Mouse (Mus musculus): Measurements from ENCODE around the gene D17Wsu92e. TPM values are rescaled to one million over a fixed set of nuclear protein-coding genes. Genes with fewer than 3 reads are reported as not detected.

The D17Wsu92e gene
- polyA plus RNA-seq, 1 experiment from 2014 or later: 19.6 TPM

DNA sequence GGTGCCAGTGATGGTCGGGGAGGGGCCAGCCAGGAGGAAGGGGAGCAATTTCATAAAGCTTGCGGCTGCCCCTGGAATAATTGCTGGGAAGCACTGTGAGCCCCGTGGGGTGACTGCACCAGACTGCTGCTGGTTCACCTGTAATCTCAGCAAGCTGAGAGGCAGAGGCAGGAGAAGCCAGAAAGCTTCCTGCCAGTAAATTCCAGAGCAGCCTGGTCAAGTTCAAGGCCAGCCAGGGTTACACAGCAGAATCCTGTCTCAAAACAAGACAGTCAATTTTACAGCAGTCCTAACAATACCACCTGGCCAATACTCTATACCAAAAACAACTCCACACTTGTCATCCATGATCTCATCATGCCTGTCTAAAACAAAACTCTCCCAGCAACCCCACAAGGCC lies 8.5 kb downstream of the D17Wsu92e start:
- no peaks in the 10 kb centered on the region for H3K4me1 ChIP-seq (replicated peaks; ENCODE audit: insufficient read depth, low read length)
- no peak for DNase-seq (ENCODE audit: low spot score)
- H3K4me3 ChIP-seq (replicated peaks; ENCODE audit: low read depth, low read length): no peak overlapping the region
- no peak overlapping the region for H3K9ac ChIP-seq (ENCODE audit: low read depth, low read length)
- no peaks in the 10 kb centered on the region for H3K9me3 ChIP-seq (replicated peaks; ENCODE audit: low read length)
- no peak for TF ChIP-seq CTCF (IDR thresholded peaks at IDR 0.05; ENCODE audit: low read depth)
- H3K4me2 ChIP-seq (ENCODE audit: low read length): no peak overlapping the region
- 67% methylated on average over 3 of the region's 3 CpGs for WGBS
- no peaks in the 10 kb centered on the region for H3K27me3 ChIP-seq (ENCODE audit: insufficient read depth, low read length)
- ATAC-seq (replicated peaks; ENCODE audit: low FRiP score, low read depth): no peak
- H3K36me3 ChIP-seq (ENCODE audit: insufficient read depth, low read length): no peaks in the 10 kb centered on the region
- H3K27ac ChIP-seq: no peak overlapping the region

DNA sequence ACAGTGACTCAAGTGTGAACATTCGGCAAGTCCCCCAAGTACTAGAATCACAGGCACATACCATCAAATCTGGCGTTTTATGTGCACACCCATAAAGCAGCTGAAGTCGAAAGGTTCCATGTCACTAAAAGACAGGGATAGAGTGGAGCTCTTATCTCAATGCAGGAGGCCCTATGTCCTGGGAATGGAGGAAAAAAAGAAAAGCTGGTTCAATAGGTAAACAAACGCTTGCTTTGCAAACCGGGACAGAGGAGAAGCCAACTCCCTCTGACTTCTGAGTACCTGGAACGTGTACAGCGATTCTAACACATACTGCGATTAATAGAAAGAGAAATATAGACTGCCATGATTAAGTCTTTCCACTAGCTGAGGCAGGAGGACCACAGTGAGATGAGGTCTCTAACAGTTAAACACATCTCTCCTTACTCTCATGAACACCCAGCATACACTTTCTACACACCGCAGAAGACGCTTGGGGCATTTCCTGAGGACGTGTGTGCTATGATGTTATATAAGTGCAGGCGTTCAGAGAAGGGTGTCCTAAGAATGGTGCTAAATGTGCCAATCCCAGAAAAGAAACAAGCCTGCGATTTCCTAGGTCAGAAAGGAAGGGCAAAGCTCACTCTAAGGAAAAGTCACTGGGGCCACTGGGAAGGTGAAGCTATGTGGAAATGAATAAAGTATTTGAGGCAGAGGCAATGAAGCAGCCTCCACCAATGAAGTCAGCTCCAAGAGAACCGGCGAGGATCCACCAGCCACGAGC lies 9.7 kb downstream of the D17Wsu92e start:
- WGBS: 75% methylated on average over 16 of the region's 16 CpGs
- no peaks in the 10 kb centered on the region for H3K9me3 ChIP-seq (replicated peaks; ENCODE audit: low read length)
- H3K27ac ChIP-seq: no peak overlapping the region
- H3K4me3 ChIP-seq (replicated peaks; ENCODE audit: low read depth, low read length): no peak overlapping the region
- TF ChIP-seq CTCF (IDR thresholded peaks at IDR 0.05; ENCODE audit: low read depth): no peak
- no peaks in the 10 kb centered on the region for H3K27me3 ChIP-seq (ENCODE audit: insufficient read depth, low read length)
- no peak overlapping the region for H3K4me2 ChIP-seq (ENCODE audit: low read length)
- no peaks in the 10 kb centered on the region for H3K36me3 ChIP-seq (ENCODE audit: insufficient read depth, low read length)
- H3K9ac ChIP-seq (ENCODE audit: low read depth, low read length): 0 out of 2 replicates have a peak overlapping the region, but pooled peaks have one; percentile 9
- no peaks in the 10 kb centered on the region for H3K4me1 ChIP-seq (replicated peaks; ENCODE audit: insufficient read depth, low read length)
- no peak for ATAC-seq (replicated peaks; ENCODE audit: low FRiP score, low read depth)
- DNase-seq (ENCODE audit: low spot score): no peak

DNA sequence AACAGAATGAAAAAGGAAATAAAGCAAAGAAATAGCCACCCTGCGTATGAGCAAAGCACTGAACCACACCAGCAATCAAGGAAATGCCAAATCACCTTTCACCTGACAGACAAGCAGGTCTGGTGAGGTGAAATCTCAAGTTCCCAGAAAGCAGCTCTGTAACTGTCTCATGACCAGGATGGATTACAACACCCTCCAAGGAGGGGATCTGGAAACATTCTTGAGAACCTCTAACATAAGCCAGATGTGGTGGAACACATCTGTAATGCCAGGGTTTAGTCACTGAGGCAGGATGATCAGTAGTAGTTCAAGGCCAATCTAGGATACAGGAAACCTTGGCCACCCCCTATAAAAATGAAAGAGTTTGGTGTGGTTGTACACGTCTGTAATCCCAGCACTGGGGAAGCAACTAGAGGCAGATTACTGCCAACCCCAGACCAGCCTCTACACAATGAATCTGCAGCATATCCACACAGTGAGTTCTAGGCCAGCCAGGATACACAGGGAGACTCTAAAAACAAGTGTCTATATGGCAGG lies 12.8 kb downstream of the D17Wsu92e start:
- no peak for DNase-seq (ENCODE audit: low spot score)
- H3K9ac ChIP-seq (ENCODE audit: low read depth, low read length): no peak overlapping the region
- H3K9me3 ChIP-seq (replicated peaks; ENCODE audit: low read length): no peaks in the 10 kb centered on the region
- no peaks in the 10 kb centered on the region for H3K36me3 ChIP-seq (ENCODE audit: insufficient read depth, low read length)
- H3K27ac ChIP-seq: no peak overlapping the region
- no peaks in the 10 kb centered on the region for H3K4me1 ChIP-seq (replicated peaks; ENCODE audit: insufficient read depth, low read length)
- ATAC-seq (replicated peaks; ENCODE audit: low FRiP score, low read depth): no peak
- no peak for TF ChIP-seq CTCF (IDR thresholded peaks at IDR 0.05; ENCODE audit: low read depth)
- H3K27me3 ChIP-seq (ENCODE audit: insufficient read depth, low read length): no peaks in the 10 kb centered on the region
- H3K4me2 ChIP-seq (ENCODE audit: low read length): no peak overlapping the region
- no peak overlapping the region for H3K4me3 ChIP-seq (replicated peaks; ENCODE audit: low read depth, low read length)
- WGBS: 57% methylated on average over 2 of the region's 2 CpGs

DNA sequence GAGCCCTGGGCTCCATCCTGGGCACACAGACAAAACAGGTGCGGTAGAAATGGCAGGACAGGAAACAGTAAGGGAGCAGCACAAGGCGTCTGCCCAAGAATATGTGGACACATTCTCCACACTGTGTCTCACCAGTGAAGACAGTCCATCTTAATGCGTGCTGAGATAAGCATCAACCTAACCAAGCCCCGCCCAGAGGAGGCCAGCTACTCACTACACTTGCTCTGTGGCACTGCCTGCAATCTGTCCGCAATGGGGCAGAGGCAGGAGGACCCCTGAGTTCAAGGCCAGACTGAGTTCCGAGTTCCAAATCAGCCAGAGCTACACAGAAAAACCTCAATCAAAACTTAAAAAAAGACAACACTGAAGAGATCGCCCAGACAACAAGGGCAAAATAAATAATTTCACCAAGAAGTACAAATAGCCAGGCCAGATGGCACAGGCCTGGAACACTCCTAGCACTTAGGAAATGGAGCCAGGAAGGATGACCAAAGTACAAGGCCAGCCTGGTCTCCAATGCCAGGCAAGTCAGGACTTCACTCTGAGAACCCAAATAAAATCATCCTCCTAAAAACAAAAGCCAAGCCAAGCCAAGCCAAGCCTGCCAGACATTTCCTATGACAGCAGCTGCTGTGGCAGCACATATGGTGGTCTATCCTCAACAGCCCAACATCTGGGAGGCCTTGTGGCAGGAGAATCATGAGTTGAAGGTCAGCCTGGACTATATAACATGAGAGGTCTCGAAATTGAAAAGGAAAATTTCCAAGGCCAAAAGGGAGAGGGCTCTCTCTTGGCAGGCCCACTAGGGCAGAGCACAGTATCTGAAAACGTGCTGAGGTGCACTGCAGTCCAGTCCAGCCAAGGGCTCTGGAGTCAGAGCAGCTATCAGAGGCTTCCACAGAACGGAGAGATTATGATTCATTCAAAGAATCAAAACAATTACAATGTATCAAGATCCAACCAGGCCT lies 15.4 kb downstream of the D17Wsu92e start:
- Histone ChIP-seq H3K36me3 (ENCODE audit: insufficient read depth, low read length) (no peaks in the 10 kb centered on the region), H3K9ac (ENCODE audit: low read depth, low read length) (no peak overlapping the region), H3K4me1 (replicated peaks; ENCODE audit: insufficient read depth, low read length) (0 out of 2 replicates have a peak, but pooled peaks cover 4% of the 10 kb centered on the region), H3K27me3 (ENCODE audit: insufficient read depth, low read length) (no peaks in the 10 kb centered on the region), H3K4me3 (replicated peaks; ENCODE audit: low read depth, low read length) (no peak overlapping the region), H3K4me2 (ENCODE audit: low read length) (no peak overlapping the region), H3K27ac (no peak overlapping the region), H3K9me3 (replicated peaks; ENCODE audit: low read length) (no peaks in the 10 kb centered on the region)
- DNase-seq (ENCODE audit: low spot score) (no peak), ATAC-seq (replicated peaks; ENCODE audit: low FRiP score, low read depth) (no peak)
- TF ChIP-seq CTCF (IDR thresholded peaks at IDR 0.05; ENCODE audit: low read depth): no peak
- WGBS: 76% methylated on average over 10 of the region's 10 CpGs

DNA sequence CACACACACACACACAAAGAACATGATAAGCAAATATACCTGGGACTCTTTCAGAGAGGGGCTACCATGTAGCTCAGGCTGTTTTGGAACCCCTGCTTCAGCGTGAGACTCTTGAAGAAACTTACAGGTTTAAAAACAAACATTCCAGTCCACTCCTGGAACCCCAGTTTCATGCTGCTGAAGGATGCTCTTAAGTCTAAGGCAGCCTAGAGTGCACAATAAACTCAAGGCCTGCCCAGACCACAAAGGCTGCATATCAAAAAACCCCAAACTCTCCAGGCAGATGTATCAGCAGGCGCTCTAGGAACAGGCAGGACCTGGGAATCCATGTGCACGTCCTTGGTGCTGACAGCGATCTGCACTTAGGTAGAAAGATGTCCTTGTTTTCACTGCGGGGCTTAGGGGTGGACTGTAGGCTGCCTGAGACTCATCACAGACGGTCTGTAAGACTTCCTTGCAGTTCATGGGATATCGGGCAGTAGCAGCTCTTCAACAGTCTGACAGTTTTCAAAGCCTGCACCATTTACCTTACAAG lies 16.2 kb downstream of the D17Wsu92e start:
- H3K9me3 ChIP-seq (replicated peaks; ENCODE audit: low read length): no peaks in the 10 kb centered on the region
- H3K4me2 ChIP-seq (ENCODE audit: low read length): no peak overlapping the region
- no peaks in the 10 kb centered on the region for H3K27me3 ChIP-seq (ENCODE audit: insufficient read depth, low read length)
- no peak overlapping the region for H3K27ac ChIP-seq
- DNase-seq (ENCODE audit: low spot score): no peak
- no peak for TF ChIP-seq CTCF (IDR thresholded peaks at IDR 0.05; ENCODE audit: low read depth)
- no peak overlapping the region for H3K4me3 ChIP-seq (replicated peaks; ENCODE audit: low read depth, low read length)
- WGBS: 85% methylated on average over 7 of the region's 7 CpGs
- no peak for ATAC-seq (replicated peaks; ENCODE audit: low FRiP score, low read depth)
- no peak overlapping the region for H3K9ac ChIP-seq (ENCODE audit: low read depth, low read length)
- peaks cover 9% of the 10 kb centered on the region; the same call in 1 of the 2 replicates for H3K4me1 ChIP-seq (replicated peaks; ENCODE audit: insufficient read depth, low read length)
- no peaks in the 10 kb centered on the region for H3K36me3 ChIP-seq (ENCODE audit: insufficient read depth, low read length)

DNA sequence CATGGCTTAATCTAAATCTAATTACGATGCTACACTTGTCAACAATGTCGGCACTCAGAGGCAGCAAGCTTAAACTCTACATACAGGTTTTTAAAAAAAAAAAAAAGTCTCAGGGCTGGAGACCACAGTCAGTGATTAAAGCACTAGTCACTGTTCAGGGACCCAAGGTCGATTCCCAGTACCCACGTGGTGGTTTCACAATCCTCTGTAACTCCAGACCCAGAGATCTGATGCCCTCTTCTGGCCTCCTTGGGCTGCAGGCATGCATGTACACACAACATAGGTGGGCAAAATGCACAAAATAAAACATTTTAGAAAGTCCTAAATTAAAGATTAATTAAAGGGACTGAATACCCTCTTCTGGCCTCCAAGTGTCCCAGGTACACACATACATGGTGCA lies 16.7 kb downstream of the D17Wsu92e start:
- Histone ChIP-seq H3K9ac (ENCODE audit: low read depth, low read length) (no peak overlapping the region), H3K9me3 (replicated peaks; ENCODE audit: low read length) (no peaks in the 10 kb centered on the region), H3K27me3 (ENCODE audit: insufficient read depth, low read length) (no peaks in the 10 kb centered on the region), H3K4me1 (replicated peaks; ENCODE audit: insufficient read depth, low read length) (peaks cover 10% of the 10 kb centered on the region; the same call in 1 of the 2 replicates), H3K4me3 (replicated peaks; ENCODE audit: low read depth, low read length) (no peak overlapping the region), H3K4me2 (ENCODE audit: low read length) (no peak overlapping the region), H3K27ac (no peak overlapping the region), H3K36me3 (ENCODE audit: insufficient read depth, low read length) (no peaks in the 10 kb centered on the region)
- ATAC-seq (replicated peaks; ENCODE audit: low FRiP score, low read depth): no peak
- DNase-seq (ENCODE audit: low spot score): no peak
- WGBS: 78% methylated on average over 4 of the region's 4 CpGs
- TF ChIP-seq CTCF (IDR thresholded peaks at IDR 0.05; ENCODE audit: low read depth): 0 out of 2 replicates have a peak, but pooled peaks have one; percentile 3

Measured in kidney, postnatal 0 days (tissue).